Mouse (Mus musculus) embryonic facial prominence, embryonic 11.5 days (tissue): ENCODE measurements around the gene Mbd3. TPM values are rescaled to one million over a fixed set of nuclear protein-coding genes. Genes with fewer than 3 reads are reported as not detected.

Experiments used
- ATAC-seq: fragments of 200-750 bp; cut with Nextera tagmentation; replicated peaks from 2 replicates; pipeline ENCODE4 v1.8.0; 2017; ENCODE audit warnings: low read depth; ENCODE audit not compliant: insufficient number of reproducible peaks, low FRiP score, low TSS enrichment
- DNase-seq: peaks from one replicate; pipeline ENCODE4 v3.0.0-alpha.2; 2015; ENCODE audit warnings: low spot score
- H3K27ac ChIP-seq: fragments of 300-500 bp; sonication (generic); replicated peaks from 2 replicates; pipeline ENCODE4 v1.5.1; 2014; ENCODE audit warnings: mild to moderate bottlenecking, low read depth, low read length, control low read depth
- H3K27me3 ChIP-seq: fragments of 300-500 bp; sonication (generic); 2 replicates; pipeline ENCODE4 v1.6.1; 2014; ENCODE audit warnings: mild to moderate bottlenecking, low read length, moderate library complexity, mixed read lengths; ENCODE audit not compliant: control insufficient read depth, insufficient read depth
- H3K36me3 ChIP-seq: fragments of 300-500 bp; sonication (generic); replicated peaks from 2 replicates; pipeline ENCODE4 v1.6.1; 2014; ENCODE audit warnings: low read depth, mild to moderate bottlenecking, low read length, moderate library complexity, mixed read lengths; ENCODE audit not compliant: control insufficient read depth, insufficient read depth
- H3K4me1 ChIP-seq: fragments of 300-500 bp; sonication (generic); 2 replicates; pipeline ENCODE4 v1.6.1; 2014; ENCODE audit warnings: low read length, mixed read lengths; ENCODE audit not compliant: control insufficient read depth, insufficient read depth
- H3K4me2 ChIP-seq: fragments of 300-500 bp; sonication (generic); 2 replicates; pipeline ENCODE4 v1.6.1; 2014; ENCODE audit warnings: low read depth, mild to moderate bottlenecking, control low read depth, low read length, moderate library complexity
- H3K4me3 ChIP-seq: fragments of 300-500 bp; sonication (generic); 2 replicates; pipeline ENCODE4 v1.5.1; 2014; ENCODE audit warnings: low read depth, low read length, control low read depth
- H3K9ac ChIP-seq: fragments of 300-500 bp; sonication (generic); replicated peaks from 2 replicates; pipeline ENCODE4 v1.6.1; 2014; ENCODE audit warnings: mild to moderate bottlenecking, control low read depth, low read length
- H3K9me3 ChIP-seq: fragments of 300-500 bp; sonication (generic); replicated peaks from 2 replicates; pipeline ENCODE4 v1.6.1; 2016; ENCODE audit warnings: mild to moderate bottlenecking, low read length, inconsistent platforms, mixed read lengths; ENCODE audit not compliant: control insufficient read depth
- WGBS: fragments of 180-500 bp; shearing (Covaris S2); extraction: QIAGEN DNeasy Blood & Tissue Kit; methylation state at CpG from one replicate; pipeline ENCODE4 v1.1.7; 2014; 5-methylcytosine and 5-hydroxymethylcytosine counted together
- polyA plus RNA-seq: library from polyadenylated mRNA; unstranded; fragments of >200 nt; fragmentation: Nextera tagmentation; extraction: Ambion mirVana; gene quantifications from 2 replicates; pipeline ENCODE4 v1.2.1, GENCODE M21; 2014

Gene Mbd3
- polyA plus RNA-seq, 1 experiment from 2014 or later, result 241 TPM

DNA sequence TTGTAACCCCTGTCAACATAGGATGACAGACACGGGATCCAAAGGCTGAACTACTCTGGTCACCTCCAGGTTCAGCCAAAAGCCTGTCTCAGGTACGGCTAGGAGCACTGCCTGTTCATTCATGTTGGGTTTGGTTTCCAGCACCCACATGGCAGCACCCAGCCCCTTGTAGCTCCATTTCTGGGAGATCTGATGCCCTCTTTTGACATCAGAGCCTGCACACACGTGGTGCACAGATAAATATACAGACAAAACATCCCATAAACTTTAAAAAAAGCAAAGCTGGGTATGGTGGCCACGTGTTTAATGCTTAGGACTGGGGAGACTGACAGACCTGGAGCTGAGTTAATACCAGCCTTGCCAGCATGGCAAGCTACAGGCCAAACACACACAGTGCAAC lies 8.6 kb upstream of the Mbd3 start:
- H3K27ac ChIP-seq, result no peak overlapping the region
- H3K4me1 ChIP-seq, result no peaks in the 10 kb centered on the region; the same call in none of the 2 replicates
- no peak overlapping the region for H3K9ac ChIP-seq
- DNase-seq (no peak), ATAC-seq (no peak)
- WGBS, result 56% methylated on average over 4 of the region's 4 CpGs
- H3K4me3 ChIP-seq, result no peak overlapping the region
- peaks cover 28% of the 10 kb centered on the region for H3K36me3 ChIP-seq
- no peaks in the 10 kb centered on the region for H3K27me3 ChIP-seq
- H3K4me2 ChIP-seq, result no peak overlapping the region
- H3K9me3 ChIP-seq, result no peaks in the 10 kb centered on the region

DNA sequence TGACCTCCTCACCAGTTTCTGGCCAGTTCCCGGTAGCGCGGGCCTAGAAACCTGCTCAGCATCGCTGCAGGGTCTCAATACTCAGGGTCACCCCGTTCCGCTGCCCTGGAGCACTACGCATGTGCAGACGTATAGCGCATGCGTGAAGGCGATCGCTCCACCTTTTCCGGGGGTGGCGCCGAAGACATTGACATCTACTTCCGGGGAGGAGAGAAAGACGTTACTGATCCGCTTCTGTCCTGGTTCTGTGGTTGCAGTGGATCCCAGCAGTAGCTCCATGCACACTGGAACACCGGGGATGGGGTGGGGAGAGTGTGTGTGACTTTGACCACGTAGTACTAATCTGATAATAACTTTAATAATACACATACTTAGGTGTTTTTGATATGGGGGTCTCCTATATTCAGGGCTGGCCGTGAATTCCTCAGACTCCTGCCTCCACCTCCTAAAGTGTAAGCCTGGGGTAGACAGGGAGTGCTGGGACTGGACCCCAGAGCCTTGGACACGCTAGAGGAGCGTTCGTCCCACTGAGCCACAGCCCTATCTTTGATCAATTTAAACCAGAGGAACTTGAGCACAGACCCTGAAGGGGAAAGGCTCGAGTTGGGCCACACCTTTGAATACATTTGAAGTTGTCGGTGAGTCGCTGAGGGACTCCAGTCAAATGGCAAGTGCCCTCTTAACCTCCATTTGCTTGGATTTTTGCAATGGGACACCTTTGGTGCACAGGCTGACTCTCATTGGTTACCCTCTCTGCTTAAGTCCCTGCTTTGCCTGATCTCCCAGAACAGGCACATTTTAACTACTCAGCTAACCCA lies 7.5 kb upstream of the Mbd3 start, which contains the start of gene Uqcr11:
Gene Uqcr11, minus strand, starts transcription at position 147 of the 818 bp plus-strand sequence.
- Histone ChIP-seq H3K4me2 (peak within 1 kb of the TSS; percentile 83), H3K9me3 (no peaks in the 10 kb centered on the region), H3K9ac (peak within 1 kb of the TSS; percentile 83), H3K27ac (peak within 1 kb of the TSS; percentile 48; the same call in 1 of the 2 replicates), H3K27me3 (no peaks in the 10 kb centered on the region), H3K4me1 (no peaks in the 10 kb centered on the region; the same call in none of the 2 replicates), H3K36me3 (peaks cover 20% of the 10 kb centered on the region), H3K4me3 (peak within 1 kb of the TSS; percentile 86)
- ATAC-seq, result peak; percentile 61
- peak; percentile 95 for DNase-seq
- 1% methylated on average over 27 of the region's 27 CpGs for WGBS

DNA sequence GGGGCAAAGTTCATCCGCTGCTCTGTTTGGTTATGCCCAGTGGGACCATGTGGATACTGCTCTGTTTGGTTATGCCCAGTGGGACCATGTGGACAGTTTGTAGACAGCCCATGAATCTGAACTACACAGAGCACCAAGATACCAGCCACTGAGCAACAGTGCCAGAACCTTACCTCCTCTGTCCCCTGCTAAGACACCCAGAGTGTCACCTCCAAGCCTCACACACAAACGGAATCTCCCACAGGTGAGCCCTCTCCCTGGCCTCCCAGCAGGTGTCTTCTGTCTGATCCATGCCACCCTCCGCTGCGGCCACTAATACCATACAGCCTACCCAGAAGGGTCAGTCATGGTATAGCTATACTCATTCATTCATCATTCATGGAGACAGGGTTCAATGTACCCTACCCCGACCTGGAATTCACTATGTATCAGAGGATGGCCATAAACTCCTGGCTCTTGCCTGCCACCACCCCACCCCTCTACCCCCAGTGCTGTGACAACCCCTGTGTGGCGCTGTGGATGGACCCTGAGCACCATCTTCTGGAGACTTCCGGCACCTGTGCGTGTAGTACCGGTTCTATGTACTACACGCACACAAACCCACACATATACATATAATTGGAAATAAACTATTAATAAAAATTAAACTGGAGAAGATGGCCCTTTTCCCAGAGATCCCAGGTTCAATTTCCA lies 6.3 kb upstream of the Mbd3 start:
- Histone ChIP-seq H3K36me3 (peaks cover 16% of the 10 kb centered on the region), H3K27me3 (no peaks in the 10 kb centered on the region), H3K4me1 (no peaks in the 10 kb centered on the region; the same call in none of the 2 replicates), H3K27ac (no peak overlapping the region), H3K4me2 (peak overlapping the region; percentile 83), H3K9me3 (no peaks in the 10 kb centered on the region), H3K9ac (peak overlapping the region; percentile 83), H3K4me3 (peak overlapping the region; percentile 86)
- ATAC-seq (no peak), DNase-seq (no peak)
- 52% methylated on average over 10 of the region's 10 CpGs for WGBS

DNA sequence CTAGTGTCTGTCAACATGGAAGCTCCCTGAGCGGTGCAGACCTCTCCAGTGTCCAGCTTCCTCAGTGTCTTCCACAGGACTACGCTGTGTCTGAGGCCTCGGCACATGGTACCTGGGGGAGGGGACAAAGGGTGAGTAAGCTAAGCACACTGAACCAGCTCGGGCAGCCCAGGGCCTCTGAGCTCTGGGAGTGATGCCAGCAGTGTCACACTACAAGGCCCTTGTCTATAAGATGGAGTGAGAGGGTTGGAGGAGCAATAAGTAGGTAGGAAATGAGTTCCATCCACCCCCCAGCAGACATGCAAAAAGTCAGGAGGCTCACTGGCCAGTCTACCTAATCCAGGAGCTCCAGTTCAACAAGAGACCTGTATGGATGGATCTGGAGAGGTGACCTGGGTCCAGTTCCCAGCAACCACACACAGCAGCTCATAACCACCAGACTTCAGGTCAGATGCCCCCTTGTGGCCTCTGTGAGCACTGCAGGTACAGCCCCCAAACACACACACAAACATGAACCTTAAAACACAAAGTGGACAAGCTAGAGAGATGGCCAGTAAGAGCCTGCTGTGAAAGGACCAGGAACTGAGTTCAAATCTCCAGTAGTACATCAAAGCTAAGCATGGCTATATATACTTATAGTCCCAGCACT lies 3.8 kb upstream of the Mbd3 start:
- 96% methylated on average over 4 of the region's 4 CpGs for WGBS
- H3K27me3 ChIP-seq, result no peaks in the 10 kb centered on the region
- no peaks in the 10 kb centered on the region for H3K9me3 ChIP-seq
- H3K36me3 ChIP-seq, result peaks cover 8% of the 10 kb centered on the region
- no peaks in the 10 kb centered on the region; the same call in none of the 2 replicates for H3K4me1 ChIP-seq
- no peak overlapping the region for H3K4me2 ChIP-seq
- H3K9ac ChIP-seq, result no peak overlapping the region
- ATAC-seq (no peak), DNase-seq (peak; percentile 21)
- no peak overlapping the region for H3K27ac ChIP-seq
- H3K4me3 ChIP-seq, result no peak overlapping the region

DNA sequence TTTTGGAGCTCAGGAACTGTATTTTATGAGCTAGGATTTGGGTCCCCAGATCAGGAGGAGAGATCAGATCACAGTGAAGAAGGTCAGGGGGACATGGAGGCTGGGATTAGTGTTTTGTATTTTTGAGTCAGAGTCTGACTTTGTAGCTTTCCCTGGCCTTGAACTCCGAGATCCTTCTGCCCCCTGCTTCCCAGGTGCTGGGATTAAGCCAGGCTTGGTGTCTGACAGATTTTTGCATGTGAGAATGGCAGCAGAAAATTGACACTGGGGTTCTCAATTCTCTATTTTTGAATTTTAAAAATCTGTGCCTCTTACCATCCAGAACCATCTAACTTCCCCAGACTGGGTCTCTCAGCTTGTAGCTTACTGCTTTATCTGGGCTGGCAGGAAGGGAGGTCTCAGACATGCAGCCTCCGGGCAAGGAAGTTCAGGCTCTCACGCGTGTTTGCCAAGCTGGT lies 1.4 kb upstream of the Mbd3 start:
- no peak overlapping the region; the same call in 1 of the 2 replicates for H3K9ac ChIP-seq
- no peak overlapping the region for H3K4me3 ChIP-seq
- peaks cover 8% of the 10 kb centered on the region for H3K36me3 ChIP-seq

DNA sequence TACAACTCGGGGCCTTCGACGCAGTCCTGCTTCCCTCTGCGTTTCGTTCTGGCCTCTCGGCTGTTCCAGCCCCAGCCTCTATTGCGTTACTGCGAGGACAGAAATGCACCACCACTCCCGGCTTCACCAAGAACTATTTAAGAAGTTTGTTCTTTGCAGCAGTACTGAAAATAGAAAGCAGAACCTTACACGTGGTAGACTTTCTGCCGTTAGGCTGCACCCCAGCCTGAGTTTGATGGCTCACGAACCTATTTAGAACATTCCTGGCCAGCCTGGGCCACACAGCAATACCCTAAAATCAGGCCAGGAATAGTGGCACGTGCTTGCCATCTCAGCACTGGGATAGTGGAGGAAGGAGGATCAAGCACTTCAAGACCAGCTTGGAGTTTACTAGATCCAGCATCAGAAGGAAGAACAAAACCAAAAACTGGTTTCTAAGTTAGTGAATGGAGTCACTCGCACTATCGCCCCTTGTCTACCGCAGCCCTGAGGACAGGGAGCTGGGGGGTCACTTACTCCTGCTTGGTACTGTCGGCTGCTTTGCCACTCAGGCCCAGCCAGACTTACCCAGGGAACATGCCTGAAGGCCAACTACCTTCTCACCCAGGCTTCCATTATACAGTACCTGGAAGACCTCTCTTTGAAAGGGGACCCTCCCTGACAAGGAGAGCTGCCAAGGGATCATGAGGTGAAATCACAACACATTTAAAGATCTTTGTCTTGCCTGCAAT lies 788 bp upstream of the Mbd3 start:
- Histone ChIP-seq H3K27ac (peak overlapping the region; percentile 99), H3K27me3 (no peaks in the 10 kb centered on the region), H3K9ac (peak overlapping the region; percentile 61), H3K36me3 (peaks cover 12% of the 10 kb centered on the region), H3K4me2 (peak overlapping the region; percentile 71), H3K4me3 (peak overlapping the region; percentile 71), H3K4me1 (no peaks in the 10 kb centered on the region; the same call in 1 of the 2 replicates), H3K9me3 (no peaks in the 10 kb centered on the region)
- DNase-seq, result no peak
- WGBS, result 16% methylated on average over 17 of the region's 17 CpGs
- ATAC-seq, result no peak

More for the DNA sequence above, 1.4 kb upstream of the Mbd3 start:
- H3K9me3 ChIP-seq, result no peaks in the 10 kb centered on the region
- DNase-seq (no peak), ATAC-seq (no peak)
- WGBS, result 85% methylated on average over 4 of the region's 4 CpGs
- no peaks in the 10 kb centered on the region; the same call in none of the 2 replicates for H3K4me1 ChIP-seq
- no peaks in the 10 kb centered on the region for H3K27me3 ChIP-seq
- H3K27ac ChIP-seq, result no peak overlapping the region
- no peak overlapping the region for H3K4me2 ChIP-seq

DNA sequence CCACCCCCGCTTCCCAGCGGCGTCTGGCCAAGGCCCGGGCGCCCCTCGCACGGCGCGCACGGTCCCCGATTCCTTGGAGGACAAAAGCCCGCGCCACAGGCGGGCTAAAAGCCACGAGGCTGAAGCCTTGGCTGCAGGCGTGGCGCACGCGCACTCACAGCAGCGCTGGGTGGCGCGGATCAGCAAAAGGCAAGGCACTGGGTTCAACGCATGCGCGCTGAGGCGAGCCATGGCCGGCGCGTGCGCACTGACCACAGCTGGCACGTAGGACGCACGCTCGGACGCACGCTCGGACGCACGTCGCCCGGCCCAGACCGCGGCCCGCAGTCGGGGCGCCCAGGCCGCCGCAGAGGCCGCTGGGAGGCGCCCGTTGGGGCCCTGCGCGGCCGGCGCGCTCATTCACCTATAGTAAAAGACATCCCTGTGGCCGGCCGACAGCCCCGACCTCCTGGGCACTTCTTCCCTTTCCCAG lies 595 bp downstream of the Mbd3 start:
- H3K36me3 ChIP-seq, result peaks cover 18% of the 10 kb centered on the region
- ATAC-seq, result peak; percentile 80
- H3K9me3 ChIP-seq, result no peaks in the 10 kb centered on the region
- WGBS, result under 1% methylated on average over 59 of the region's 59 CpGs
- H3K4me1 ChIP-seq, result no peaks in the 10 kb centered on the region; the same call in 1 of the 2 replicates
- H3K4me2 ChIP-seq, result peak overlapping the region; percentile 64
- peak overlapping the region; percentile 99 for H3K27ac ChIP-seq
- peak overlapping the region; percentile 96 for H3K9ac ChIP-seq
- DNase-seq, result peak; percentile 99
- H3K4me3 ChIP-seq, result peak overlapping the region; percentile 71
- no peaks in the 10 kb centered on the region for H3K27me3 ChIP-seq
